ENCODE assay signal across 8 mouse cellular contexts in genomic region chr1:73943667-73944289, GRCm38 (mm10).
DNase-seq lines count a peak whose midpoint lies in the region; ATAC-seq and TF ChIP-seq lines count a peak whose summit lies in the region.

No protein-coding gene starts in this region.

- WGBS in lung, embryonic 15.5 days, result 55% methylated on average over 9 of the region's 9 CpGs
- WGBS in lung, adult 2 months, result 67% methylated on average over 9 of the region's 9 CpGs
- 66% methylated on average over 9 of the region's 9 CpGs for WGBS in heart, embryonic 16.5 days
- 69% methylated on average over 9 of the region's 9 CpGs for WGBS in limb, embryonic 13.5 days

- H3K4me2 ChIP-seq in lung, embryonic 15.5 days, result no peak overlapping the region
- H3K4me2 ChIP-seq in heart, embryonic 16.5 days (ENCODE audit: low read depth, low read length), result no peak overlapping the region
- H3K4me2 ChIP-seq in limb, embryonic 13.5 days (replicated peaks), result no peak overlapping the region

- no peak overlapping the region for H3K4me3 ChIP-seq in lung, embryonic 15.5 days
- no peak overlapping the region for H3K4me3 ChIP-seq in lung, adult 2 months (replicated peaks; ENCODE audit: extremely low read depth, low read depth, low read length)
- H3K4me3 ChIP-seq in heart, embryonic 16.5 days (ENCODE audit: low read length), result no peak overlapping the region
- H3K4me3 ChIP-seq in limb, embryonic 13.5 days, result no peak overlapping the region

- no peaks in the 10 kb centered on the region for H3K9me3 ChIP-seq in lung, embryonic 15.5 days
- no peaks in the 10 kb centered on the region for H3K9me3 ChIP-seq in heart, embryonic 16.5 days (replicated peaks; ENCODE audit: control insufficient read depth, low read length)
- no peaks in the 10 kb centered on the region for H3K9me3 ChIP-seq in limb, embryonic 13.5 days

- DNase-seq in adrenal gland, postnatal 25 days, result peak; percentile 34
- DNase-seq in adrenal gland, adult 8-10 months, result no peak
- no peak for DNase-seq in lung, adult 2 months
- DNase-seq in testis, postnatal 10 days (ENCODE audit: low spot score), result peak; percentile 60
- DNase-seq in adrenal gland, adult 2 months, result no peak

- H3K4me1 ChIP-seq in lung, embryonic 15.5 days, result peaks cover 29% of the 10 kb centered on the region
- H3K4me1 ChIP-seq in lung, adult 2 months (ENCODE audit: control insufficient read depth, insufficient read depth, low read length), result peaks cover 6% of the 10 kb centered on the region
- peaks cover 88% of the 10 kb centered on the region for H3K4me1 ChIP-seq in heart, embryonic 16.5 days (ENCODE audit: control insufficient read depth, insufficient read depth, low read length)
- peaks cover 41% of the 10 kb centered on the region for H3K4me1 ChIP-seq in limb, embryonic 13.5 days

- no peak for TF ChIP-seq CTCF in lung, adult 2 months (IDR thresholded peaks at IDR 0.05; ENCODE audit: insufficient read depth, low read length)

- H3K27ac ChIP-seq in lung, embryonic 15.5 days, result peak overlapping the region; percentile 79
- H3K27ac ChIP-seq in heart, embryonic 16.5 days (ENCODE audit: low read length), result peak overlapping the region; percentile 82
- peak overlapping the region; percentile 79 for H3K27ac ChIP-seq in limb, embryonic 13.5 days

- peaks cover 16% of the 10 kb centered on the region; the same call in 1 of the 2 replicates for H3K36me3 ChIP-seq in lung, embryonic 15.5 days
- H3K36me3 ChIP-seq in heart, embryonic 16.5 days (ENCODE audit: control insufficient read depth, insufficient read depth), result peaks cover 25% of the 10 kb centered on the region
- peaks cover 28% of the 10 kb centered on the region; the same call in 1 of the 2 replicates for H3K36me3 ChIP-seq in limb, embryonic 13.5 days

- H3K27me3 ChIP-seq in lung, embryonic 15.5 days, result no peaks in the 10 kb centered on the region
- H3K27me3 ChIP-seq in heart, embryonic 16.5 days (ENCODE audit: control insufficient read depth, insufficient read depth, low read length), result no peaks in the 10 kb centered on the region
- H3K27me3 ChIP-seq in limb, embryonic 13.5 days, result no peaks in the 10 kb centered on the region

- TF ChIP-seq POLR2A in lung, adult 2 months (IDR thresholded peaks at IDR 0.05; ENCODE audit: borderline replicate concordance, extremely low read depth, low read depth, low read length), result no peak

- ATAC-seq in lung, embryonic 15.5 days (ENCODE audit: borderline replicate concordance, extremely low read depth, low FRiP score, low TSS enrichment), result peak; percentile 81
- ATAC-seq in heart, embryonic 16.5 days (replicated peaks; ENCODE audit: extremely low read depth, insufficient read depth, low FRiP score), result 0 out of 2 replicates have a peak, but pooled peaks have one; percentile 21
- peak; percentile 50; the same call in 1 of the 2 replicates for ATAC-seq in limb, embryonic 13.5 days (ENCODE audit: low FRiP score, low read depth)

- H3K9ac ChIP-seq in lung, embryonic 15.5 days, result no peak overlapping the region
- H3K9ac ChIP-seq in heart, embryonic 16.5 days (ENCODE audit: low read length), result peak overlapping the region; percentile 45; the same call in 1 of the 2 replicates
- no peak overlapping the region for H3K9ac ChIP-seq in limb, embryonic 13.5 days

Comparison
In these comparisons a context has a peak if more than half of its experiments do, and no peak if none do; other contexts are left out.
1. DNase-seq: peak in adrenal gland, postnatal 25 days (single experiment) and testis, postnatal 10 days (single experiment); none in adrenal gland, adult 8-10 months (single experiment), lung, adult 2 months (single experiment) and adrenal gland, adult 2 months (single experiment).
2. ATAC-seq: peak in every context shown above with its lines; median percentile 81 in lung, embryonic 15.5 days; 50 in limb, embryonic 13.5 days; 21 in heart, embryonic 16.5 days.
3. Peak in every context shown above with its lines, with median percentiles within 50 percentile points of each other: H3K27ac ChIP-seq.